Mouse (Mus musculus): ENCODE data around the gene Gpr176. TPM values are rescaled to one million over a fixed set of nuclear protein-coding genes. Genes with fewer than 3 reads are reported as not detected.
A peak's percentile ranks its signal among the peaks of the same experiment; 100 is the strongest.

The Gpr176 gene
- polyA plus RNA-seq, 1 experiment from 2014 or later, result 1.4 TPM

- Histone ChIP-seq H3K4me2 (replicated peaks; ENCODE audit: low read depth, low read length) (no peak overlapping the region), H3K36me3 (ENCODE audit: control insufficient read depth, insufficient read depth, low read length) (no peaks in the 10 kb centered on the region), H3K27me3 (ENCODE audit: control insufficient read depth, insufficient read depth, low read length) (peaks cover 2% of the 10 kb centered on the region; the same call in 1 of the 2 replicates), H3K9me3 (ENCODE audit: control insufficient read depth, low read length) (no peaks in the 10 kb centered on the region), H3K4me3 (ENCODE audit: low read length) (no peak overlapping the region), H3K4me1 (ENCODE audit: control insufficient read depth, insufficient read depth, low read length) (no peaks in the 10 kb centered on the region), H3K27ac (ENCODE audit: low read depth, low read length) (no peak overlapping the region), H3K9ac (ENCODE audit: low read depth, low read length) (no peak overlapping the region)
- 65% methylated on average over 1 of the region's 1 CpGs for WGBS
- ATAC-seq (ENCODE audit: low FRiP score, low TSS enrichment), result no peak
These were observed 6.5 kb upstream of the Gpr176 start for GRCm38 (mm10) chr2:118379756-118380155.

DNA sequence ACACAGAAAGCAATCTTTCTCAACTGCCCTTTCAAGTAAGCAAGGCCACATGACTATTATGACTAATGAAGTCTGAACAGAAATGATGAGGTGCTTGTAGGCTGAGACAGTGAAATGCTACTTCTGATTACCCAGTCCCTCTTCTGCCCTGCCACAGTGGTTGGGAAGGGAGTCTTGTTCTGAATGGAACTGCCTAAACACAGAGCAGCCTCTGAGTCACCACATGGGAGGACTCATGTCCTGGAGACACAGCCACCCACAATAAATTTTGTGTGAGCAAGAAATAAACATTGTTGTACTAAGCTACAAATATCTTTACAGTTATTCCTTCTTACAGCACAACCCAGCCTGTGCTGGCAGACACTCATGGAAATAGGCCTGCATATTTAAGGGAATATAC, 2.7 kb upstream of the Gpr176 start:
- H3K4me2 ChIP-seq (replicated peaks; ENCODE audit: low read depth, low read length), result no peak overlapping the region
- H3K27me3 ChIP-seq (ENCODE audit: control insufficient read depth, insufficient read depth, low read length), result peaks cover 18% of the 10 kb centered on the region
- H3K4me3 ChIP-seq (ENCODE audit: low read length), result no peak overlapping the region
- no peaks in the 10 kb centered on the region for H3K36me3 ChIP-seq (ENCODE audit: control insufficient read depth, insufficient read depth, low read length)
- ATAC-seq (ENCODE audit: low FRiP score, low TSS enrichment), result no peak
- no peaks in the 10 kb centered on the region for H3K9me3 ChIP-seq (ENCODE audit: control insufficient read depth, low read length)
- peaks cover 12% of the 10 kb centered on the region; the same call in 1 of the 2 replicates for H3K4me1 ChIP-seq (ENCODE audit: control insufficient read depth, insufficient read depth, low read length)
- H3K27ac ChIP-seq (ENCODE audit: low read depth, low read length), result no peak overlapping the region
- H3K9ac ChIP-seq (ENCODE audit: low read depth, low read length), result no peak overlapping the region

DNA sequence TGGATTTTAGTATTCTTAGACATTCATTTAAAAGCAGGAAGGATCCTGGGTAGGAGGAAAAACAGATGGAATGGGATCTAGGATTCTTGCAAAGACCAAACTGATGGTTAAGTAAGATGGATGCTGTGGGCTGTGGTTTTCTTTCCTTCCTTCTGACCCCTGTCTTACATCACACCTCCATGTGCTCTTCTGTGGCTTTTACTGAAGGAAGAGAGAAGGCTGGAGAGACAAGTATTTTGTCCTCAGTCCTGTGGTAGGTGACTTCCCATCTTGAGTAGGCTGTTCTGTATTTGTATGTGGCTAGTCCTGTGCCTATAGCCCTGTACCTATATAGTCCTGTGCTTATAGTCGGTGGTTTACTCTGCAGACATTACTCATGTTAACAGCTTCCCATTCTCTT, 2.3 kb upstream of the Gpr176 start:
- Histone ChIP-seq H3K4me3 (ENCODE audit: low read length) (no peak overlapping the region), H3K27me3 (ENCODE audit: control insufficient read depth, insufficient read depth, low read length) (peaks cover 18% of the 10 kb centered on the region), H3K9ac (ENCODE audit: low read depth, low read length) (no peak overlapping the region), H3K27ac (ENCODE audit: low read depth, low read length) (no peak overlapping the region), H3K36me3 (ENCODE audit: control insufficient read depth, insufficient read depth, low read length) (no peaks in the 10 kb centered on the region), H3K4me1 (ENCODE audit: control insufficient read depth, insufficient read depth, low read length) (peaks cover 12% of the 10 kb centered on the region; the same call in 1 of the 2 replicates), H3K4me2 (replicated peaks; ENCODE audit: low read depth, low read length) (no peak overlapping the region), H3K9me3 (ENCODE audit: control insufficient read depth, low read length) (no peaks in the 10 kb centered on the region)
- no peak for ATAC-seq (ENCODE audit: low FRiP score, low TSS enrichment)
- WGBS, result 74% methylated on average over 1 of the region's 1 CpGs

DNA sequence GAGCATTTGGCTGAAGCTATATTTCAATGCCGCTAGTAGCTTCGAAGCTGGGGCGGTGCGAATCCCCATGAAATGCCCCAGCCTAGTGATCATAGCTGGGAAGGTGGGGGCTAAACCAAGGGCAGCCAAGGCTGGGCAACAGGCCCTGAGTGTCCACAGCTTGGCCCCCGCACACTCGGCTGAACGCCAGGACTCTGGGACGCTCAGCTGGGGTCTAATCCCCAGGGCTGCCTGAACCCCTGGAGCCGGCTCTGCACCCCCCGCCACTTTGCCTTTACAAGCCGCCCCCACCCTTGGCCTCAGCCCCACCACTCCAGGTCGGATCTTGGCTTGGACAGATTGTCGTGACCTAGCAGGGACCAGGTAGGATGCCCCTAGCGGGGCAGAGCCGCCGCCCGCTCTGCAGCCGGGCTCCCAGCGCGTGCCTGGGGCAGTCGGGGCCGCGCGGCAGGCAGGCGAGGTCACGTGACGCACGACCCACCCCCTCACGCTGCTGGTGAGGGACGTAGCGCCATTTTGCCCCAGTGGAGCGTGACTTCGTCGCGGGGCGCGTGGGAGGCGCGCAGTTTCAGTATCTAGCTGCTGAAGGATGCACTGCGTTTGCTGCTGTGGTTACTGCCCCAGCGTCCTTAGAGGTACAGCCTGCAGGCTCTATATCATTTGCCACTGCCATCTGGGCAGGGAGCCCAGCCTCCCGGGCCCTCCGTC, 507 bp upstream of the Gpr176 start:
- Histone ChIP-seq H3K9me3 (ENCODE audit: control insufficient read depth, low read length) (no peaks in the 10 kb centered on the region), H3K4me3 (ENCODE audit: low read length) (peak overlapping the region; percentile 54), H3K4me2 (replicated peaks; ENCODE audit: low read depth, low read length) (peak overlapping the region; percentile 96), H3K9ac (ENCODE audit: low read depth, low read length) (peak overlapping the region; percentile 58), H3K27ac (ENCODE audit: low read depth, low read length) (no peak overlapping the region), H3K4me1 (ENCODE audit: control insufficient read depth, insufficient read depth, low read length) (peaks cover 12% of the 10 kb centered on the region; the same call in 1 of the 2 replicates), H3K27me3 (ENCODE audit: control insufficient read depth, insufficient read depth, low read length) (peaks cover 16% of the 10 kb centered on the region), H3K36me3 (ENCODE audit: control insufficient read depth, insufficient read depth, low read length) (no peaks in the 10 kb centered on the region)
- 3% methylated on average over 42 of the region's 43 CpGs for WGBS
- peak; percentile 93 for ATAC-seq (ENCODE audit: low FRiP score, low TSS enrichment)

- no peaks in the 10 kb centered on the region for H3K36me3 ChIP-seq (ENCODE audit: control insufficient read depth, insufficient read depth, low read length)
- H3K9me3 ChIP-seq (ENCODE audit: control insufficient read depth, low read length), result no peaks in the 10 kb centered on the region
- H3K4me1 ChIP-seq (ENCODE audit: control insufficient read depth, insufficient read depth, low read length), result peaks cover 12% of the 10 kb centered on the region; the same call in 1 of the 2 replicates
- H3K27me3 ChIP-seq (ENCODE audit: control insufficient read depth, insufficient read depth, low read length), result peaks cover 15% of the 10 kb centered on the region
- ATAC-seq (ENCODE audit: low FRiP score, low TSS enrichment), result no peak
- H3K4me2 ChIP-seq (replicated peaks; ENCODE audit: low read depth, low read length), result peak overlapping the region; percentile 96
- WGBS, result 7% methylated on average over 11 of the region's 11 CpGs
- H3K9ac ChIP-seq (ENCODE audit: low read depth, low read length), result peak overlapping the region; percentile 58; the same call in 1 of the 2 replicates
- H3K27ac ChIP-seq (ENCODE audit: low read depth, low read length), result no peak overlapping the region
- peak overlapping the region; percentile 54 for H3K4me3 ChIP-seq (ENCODE audit: low read length)
These were observed 688 bp downstream of the Gpr176 start for GRCm38 (mm10) chr2:118372561-118372900.

- no peak overlapping the region for H3K4me3 ChIP-seq (ENCODE audit: low read length)
- no peak overlapping the region for H3K27ac ChIP-seq (ENCODE audit: low read depth, low read length)
- H3K9ac ChIP-seq (ENCODE audit: low read depth, low read length), result no peak overlapping the region
- no peak overlapping the region; the same call in 1 of the 2 replicates for H3K4me2 ChIP-seq (replicated peaks; ENCODE audit: low read depth, low read length)
- no peaks in the 10 kb centered on the region for H3K36me3 ChIP-seq (ENCODE audit: control insufficient read depth, insufficient read depth, low read length)
- H3K4me1 ChIP-seq (ENCODE audit: control insufficient read depth, insufficient read depth, low read length), result peaks cover 12% of the 10 kb centered on the region; the same call in 1 of the 2 replicates
- ATAC-seq (ENCODE audit: low FRiP score, low TSS enrichment), result no peak
- H3K27me3 ChIP-seq (ENCODE audit: control insufficient read depth, insufficient read depth, low read length), result peaks cover 15% of the 10 kb centered on the region
- WGBS, result 43% methylated on average over 1 of the region's 1 CpGs
- no peaks in the 10 kb centered on the region for H3K9me3 ChIP-seq (ENCODE audit: control insufficient read depth, low read length)
These were observed 1.4 kb downstream of the Gpr176 start for GRCm38 (mm10) chr2:118371841-118372240.

DNA sequence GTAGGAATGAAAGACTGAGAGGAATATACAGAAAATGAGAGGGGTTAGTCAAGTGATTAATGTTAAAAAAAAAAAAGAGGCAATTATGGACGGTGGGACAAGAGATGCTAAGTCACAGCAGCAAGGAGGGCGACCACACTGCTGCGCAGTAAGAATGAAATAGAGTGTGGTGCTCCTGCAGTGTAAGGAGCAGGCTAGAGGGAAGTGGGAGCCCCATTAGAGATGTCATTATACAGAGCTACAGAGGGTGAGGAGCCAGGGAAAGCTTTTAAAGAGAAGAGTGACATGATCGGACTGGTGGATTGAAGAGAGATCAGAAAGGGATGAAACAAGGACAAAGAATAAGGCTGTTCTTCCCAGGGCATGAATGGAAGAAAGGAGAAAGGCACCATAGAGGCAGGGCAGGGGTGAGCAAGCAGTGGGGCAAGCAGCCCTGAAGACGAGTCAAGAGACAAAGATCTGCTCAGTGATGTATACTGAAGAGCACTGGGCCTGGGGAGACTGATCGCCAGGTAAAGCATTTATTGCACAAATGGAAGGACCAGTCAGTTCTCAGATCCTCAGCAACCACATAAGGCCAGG, 18.0 kb downstream of the Gpr176 start:
- H3K4me2 ChIP-seq (replicated peaks; ENCODE audit: low read depth, low read length), result no peak overlapping the region
- H3K36me3 ChIP-seq (ENCODE audit: control insufficient read depth, insufficient read depth, low read length), result no peaks in the 10 kb centered on the region
- H3K27me3 ChIP-seq (ENCODE audit: control insufficient read depth, insufficient read depth, low read length), result no peaks in the 10 kb centered on the region
- ATAC-seq (ENCODE audit: low FRiP score, low TSS enrichment), result no peak
- H3K4me1 ChIP-seq (ENCODE audit: control insufficient read depth, insufficient read depth, low read length), result 0 out of 2 replicates have a peak, but pooled peaks cover 6% of the 10 kb centered on the region
- no peak overlapping the region for H3K4me3 ChIP-seq (ENCODE audit: low read length)
- H3K9ac ChIP-seq (ENCODE audit: low read depth, low read length), result no peak overlapping the region
- WGBS, result 80% methylated on average over 6 of the region's 6 CpGs
- no peak overlapping the region for H3K27ac ChIP-seq (ENCODE audit: low read depth, low read length)
- H3K9me3 ChIP-seq (ENCODE audit: control insufficient read depth, low read length), result no peaks in the 10 kb centered on the region

GRCm38 (mm10) chr2:118353916-118354403, 19.3 kb downstream of the Gpr176 start:
- H3K4me3 ChIP-seq (ENCODE audit: low read length), result no peak overlapping the region
- ATAC-seq (ENCODE audit: low FRiP score, low TSS enrichment), result no peak
- H3K4me1 ChIP-seq (ENCODE audit: control insufficient read depth, insufficient read depth, low read length), result 0 out of 2 replicates have a peak, but pooled peaks cover 6% of the 10 kb centered on the region
- no peaks in the 10 kb centered on the region for H3K27me3 ChIP-seq (ENCODE audit: control insufficient read depth, insufficient read depth, low read length)
- no peaks in the 10 kb centered on the region for H3K9me3 ChIP-seq (ENCODE audit: control insufficient read depth, low read length)
- no peak overlapping the region for H3K9ac ChIP-seq (ENCODE audit: low read depth, low read length)
- WGBS, result 59% methylated on average over 4 of the region's 4 CpGs
- no peak overlapping the region for H3K4me2 ChIP-seq (replicated peaks; ENCODE audit: low read depth, low read length)
- H3K36me3 ChIP-seq (ENCODE audit: control insufficient read depth, insufficient read depth, low read length), result no peaks in the 10 kb centered on the region
- no peak overlapping the region for H3K27ac ChIP-seq (ENCODE audit: low read depth, low read length)

GRCm38 (mm10) chr2:118353498-118353897, 19.7 kb downstream of the Gpr176 start:
- no peak overlapping the region for H3K27ac ChIP-seq (ENCODE audit: low read depth, low read length)
- no peaks in the 10 kb centered on the region for H3K27me3 ChIP-seq (ENCODE audit: control insufficient read depth, insufficient read depth, low read length)
- no peak overlapping the region for H3K9ac ChIP-seq (ENCODE audit: low read depth, low read length)
- ATAC-seq (ENCODE audit: low FRiP score, low TSS enrichment), result no peak
- no peak overlapping the region for H3K4me3 ChIP-seq (ENCODE audit: low read length)
- 0 out of 2 replicates have a peak, but pooled peaks cover 6% of the 10 kb centered on the region for H3K4me1 ChIP-seq (ENCODE audit: control insufficient read depth, insufficient read depth, low read length)
- WGBS, result 39% methylated on average over 4 of the region's 4 CpGs
- no peak overlapping the region for H3K4me2 ChIP-seq (replicated peaks; ENCODE audit: low read depth, low read length)
- H3K36me3 ChIP-seq (ENCODE audit: control insufficient read depth, insufficient read depth, low read length), result no peaks in the 10 kb centered on the region
- H3K9me3 ChIP-seq (ENCODE audit: control insufficient read depth, low read length), result no peaks in the 10 kb centered on the region
